19 mouse cellular contexts compared by ENCODE assay signal in the genomic region with DNA sequence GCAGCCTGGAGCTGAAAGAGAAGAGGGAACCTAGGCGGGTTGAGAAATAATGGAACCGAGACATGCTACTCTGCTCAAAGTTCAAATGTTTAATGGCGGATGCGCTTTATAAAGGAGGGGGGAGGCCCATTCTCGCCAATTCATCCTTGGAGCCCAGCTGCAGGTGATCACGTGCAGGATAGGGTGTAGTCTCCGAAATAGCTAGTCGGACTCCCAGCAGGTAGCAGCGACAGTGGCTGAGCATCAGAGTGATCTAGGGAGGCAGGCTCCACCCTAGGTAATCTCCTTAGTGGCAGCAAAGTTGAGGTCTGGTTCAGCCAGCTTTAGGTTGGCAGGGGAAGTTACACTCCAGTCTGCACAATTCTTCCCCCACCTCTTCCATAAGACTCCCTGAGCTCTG.
"Had no signal": no experiment of that assay in that cellular context is flagged by ENCODE, and none has a peak within 500 bp of the region (broad histone marks: within the 10 kb centered on the region; RNA-seq: fewer than 3 reads in every experiment).

No protein-coding gene starts in this region.

- H3K4me2 ChIP-seq: lung, embryonic 14.5 days; midbrain, embryonic 12.5 days; neural tube, embryonic 13.5 days; neural tube, embryonic 15.5 days had no signal

- ATAC-seq: midbrain, embryonic 16.5 days had no signal

- DNase-seq: lung, adult 18-20 months; lung, embryonic 14.5 days; lung, postnatal 10 days; lung, postnatal 4 days; midbrain, embryonic 14.5 days; retina, postnatal 1 day; right cerebral cortex, adult 18-20 months; right cerebral cortex, postnatal 25 days; right cerebral cortex, postnatal 4 days; spleen, adult 18-20 months; thymus, adult 2 months; thymus, postnatal 25 days; thymus, postnatal 4 days had no signal

- H3K4me3 ChIP-seq: midbrain, embryonic 10.5 days; midbrain, embryonic 12.5 days; myocyte; neural tube, embryonic 13.5 days; neural tube, embryonic 15.5 days had no signal

- H3K4me1 ChIP-seq: midbrain, embryonic 10.5 days; midbrain, embryonic 12.5 days; neural tube, embryonic 13.5 days; neural tube, embryonic 15.5 days had no signal

- H3K9ac ChIP-seq: lung, embryonic 14.5 days; midbrain, embryonic 12.5 days; neural tube, embryonic 13.5 days; neural tube, embryonic 15.5 days had no signal

- H3K27me3 ChIP-seq: midbrain, embryonic 12.5 days; neural tube, embryonic 13.5 days; neural tube, embryonic 15.5 days had no signal

- H3K9me3 ChIP-seq: midbrain, embryonic 10.5 days; midbrain, embryonic 12.5 days; neural tube, embryonic 13.5 days; neural tube, embryonic 15.5 days had no signal

- H3K27ac ChIP-seq: midbrain, embryonic 10.5 days; midbrain, embryonic 12.5 days; neural tube, embryonic 13.5 days; neural tube, embryonic 15.5 days had no signal
